Mouse (Mus musculus): Measurements from ENCODE around the gene Isca2.

DNA sequence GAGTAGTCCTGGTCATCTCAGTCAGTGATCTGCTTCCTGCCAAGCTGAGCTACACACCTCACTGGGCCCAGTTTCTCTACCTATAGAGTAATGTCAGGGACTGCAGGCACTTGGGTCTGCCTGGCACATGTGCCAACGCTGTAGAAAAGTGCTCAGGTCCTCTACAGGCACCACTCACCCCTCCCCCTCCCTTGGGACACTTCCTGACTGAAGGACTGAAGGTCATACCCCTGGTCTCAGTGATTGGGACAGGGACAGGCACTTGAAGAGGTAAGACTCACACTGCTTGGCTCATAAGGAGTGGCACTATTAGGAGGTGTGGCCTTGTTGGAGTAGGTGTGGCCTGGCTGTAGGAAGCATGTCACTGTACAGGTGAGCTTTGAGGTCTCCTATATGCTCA is 37.8 kb downstream of the Isca2 start:
- TF ChIP-seq NRF1 (IDR thresholded peaks at IDR 0.05; ENCODE audit: insufficient read depth, low read depth, low read length, poor library complexity, severe bottlenecking) (no peak), POLR2AphosphoS2 (IDR thresholded peaks at IDR 0.05; ENCODE audit: low read length) (no peak), MYB (IDR thresholded peaks at IDR 0.05; ENCODE audit: low read depth, low read length) (no peak), ZMIZ1 (IDR thresholded peaks at IDR 0.05; ENCODE audit: low read depth, low read length) (no peak), CTCF (IDR thresholded peaks at IDR 0.05 in 2 of 3, conservative IDR thresholded peaks at IDR 0.05 in 1 of 3; ENCODE audit: control insufficient read depth in 1 of 3, insufficient read depth in 1 of 3, low read depth in 2 of 3, low read length in 3 of 3, poor library complexity in 1 of 3, severe bottlenecking in 1 of 3) (no peak)

All from MEL (cell line).